Mouse (Mus musculus) cerebellum, postnatal 14 days (tissue): ENCODE measurements at regions not wholly inside any gene's neighbourhood (a gene's known extent, or its start where the extent isn't known, plus 50 kb on each side); places are given as distances from the start of the nearest gene placed in this dataset.
A peak's percentile ranks its signal among the peaks of the same experiment; 100 is the strongest.

Experiments
- DNase-seq, 2 experiments: peaks; one replicate each; pipeline ENCODE4 v3.0.0; 2021; ENCODE audit warnings: mixed read lengths in 2 of 2

GRCm38 (mm10) chr2:85280580-85280979 is 58.5 kb downstream of the Olfr987 start:
- no peak for DNase-seq

- DNase-seq: no peak
These were observed 61.0 kb downstream of the Olfr987 start for GRCm38 (mm10) chr2:85278128-85278527.

DNA sequence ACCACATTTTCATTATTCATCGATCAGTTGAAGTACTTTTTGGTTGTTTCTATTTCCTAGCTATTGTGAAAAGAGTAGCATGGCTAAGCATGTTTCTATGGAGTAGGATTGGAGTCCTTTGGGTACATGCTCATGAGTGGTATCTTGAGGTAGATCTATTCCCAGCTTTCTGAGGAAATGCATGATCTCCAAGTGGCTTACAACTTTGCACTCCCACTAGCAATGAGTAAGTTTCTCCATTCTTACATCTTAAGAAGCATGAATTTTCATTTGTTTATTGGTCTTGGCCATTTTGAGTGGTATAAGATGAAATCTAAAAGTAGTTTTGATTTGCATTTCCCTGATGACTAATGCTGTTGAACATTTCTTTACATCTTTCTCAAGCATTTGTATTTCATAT is 61.7 kb downstream of the Olfr987 start:
- no peak for DNase-seq

GRCm38 (mm10) chr2:85266813-85267212 is 69.8 kb upstream of the Lrrc55 start:
- peak; percentile 29 to 47 for DNase-seq

- DNase-seq: no peak
These were observed 68.7 kb upstream of the Lrrc55 start for GRCm38 (mm10) chr2:85265667-85266066.

DNA sequence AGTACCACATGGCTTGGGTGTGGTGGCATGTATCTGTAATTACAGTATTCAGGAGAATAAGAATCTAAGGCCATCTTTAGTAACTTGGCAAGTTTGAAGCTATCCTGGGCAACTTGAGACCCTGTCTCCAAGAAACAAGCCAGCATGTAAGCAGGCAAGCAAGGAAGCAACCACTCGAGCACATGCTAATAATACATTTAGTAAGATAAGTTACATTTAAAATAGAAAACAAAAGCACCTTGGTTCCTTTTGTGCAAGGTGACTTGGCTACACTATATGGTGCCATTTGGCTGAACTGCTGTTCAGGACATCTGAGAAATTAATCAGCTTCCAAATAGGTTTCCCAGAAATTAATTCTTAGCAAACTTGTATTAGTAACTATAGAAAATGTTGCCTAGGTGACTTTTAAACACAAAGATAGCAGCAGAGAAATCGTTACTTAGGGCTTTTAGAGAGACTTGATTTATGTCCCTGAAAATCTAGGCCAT is 68.1 kb upstream of the Lrrc55 start:
- no peak for DNase-seq

GRCm38 (mm10) chr2:85257356-85257755 is 60.4 kb upstream of the Lrrc55 start:
- DNase-seq: no peak

GRCm38 (mm10) chr2:85255610-85256009 is 58.6 kb upstream of the Lrrc55 start:
- DNase-seq: no peak

DNA sequence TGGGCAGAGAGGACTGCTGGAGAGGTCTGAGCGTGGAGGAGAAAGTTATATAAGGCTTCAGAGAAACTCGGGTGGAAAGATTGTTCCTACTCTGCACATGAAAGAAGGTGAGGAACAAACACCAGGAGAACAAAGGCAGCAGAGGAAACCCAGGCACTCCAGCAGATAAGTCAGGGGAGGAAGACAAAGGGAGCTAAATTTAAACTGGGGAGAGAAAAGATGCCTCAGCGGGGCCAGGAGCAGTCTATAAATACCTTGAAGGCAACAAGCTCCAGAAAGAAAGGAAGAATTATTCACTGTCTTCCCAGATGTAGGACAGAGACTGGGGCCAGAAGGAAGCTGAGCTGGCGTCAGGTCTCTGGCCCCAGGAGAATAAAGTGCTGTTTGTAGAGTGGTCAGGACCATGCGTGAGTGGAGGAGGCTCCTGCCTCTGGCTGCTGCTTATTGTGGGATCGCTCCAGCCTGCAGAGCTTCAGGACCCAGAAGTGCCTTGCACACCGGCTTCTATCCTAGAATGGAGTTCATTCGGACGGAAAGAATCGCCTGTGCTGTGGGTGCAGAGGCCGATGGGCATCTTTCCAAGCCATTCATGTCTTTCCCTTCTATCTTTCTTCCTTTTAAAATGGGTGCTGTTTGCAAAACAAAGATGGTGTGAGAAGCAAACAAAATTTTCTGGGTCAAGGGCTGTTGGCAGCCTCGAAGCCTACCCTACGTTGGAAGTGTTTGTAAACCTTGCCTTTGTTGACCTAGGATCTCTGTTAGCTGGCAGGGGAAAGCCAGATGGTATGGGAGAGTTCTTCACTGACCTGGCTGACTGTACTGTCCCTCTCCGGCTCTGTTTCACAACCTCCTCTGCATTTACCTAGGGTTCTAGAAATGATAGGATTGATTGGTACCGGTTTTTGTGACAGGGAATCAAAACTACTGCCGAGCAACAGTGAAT is 55.6 kb upstream of the Lrrc55 start:
- no peak for DNase-seq

DNA sequence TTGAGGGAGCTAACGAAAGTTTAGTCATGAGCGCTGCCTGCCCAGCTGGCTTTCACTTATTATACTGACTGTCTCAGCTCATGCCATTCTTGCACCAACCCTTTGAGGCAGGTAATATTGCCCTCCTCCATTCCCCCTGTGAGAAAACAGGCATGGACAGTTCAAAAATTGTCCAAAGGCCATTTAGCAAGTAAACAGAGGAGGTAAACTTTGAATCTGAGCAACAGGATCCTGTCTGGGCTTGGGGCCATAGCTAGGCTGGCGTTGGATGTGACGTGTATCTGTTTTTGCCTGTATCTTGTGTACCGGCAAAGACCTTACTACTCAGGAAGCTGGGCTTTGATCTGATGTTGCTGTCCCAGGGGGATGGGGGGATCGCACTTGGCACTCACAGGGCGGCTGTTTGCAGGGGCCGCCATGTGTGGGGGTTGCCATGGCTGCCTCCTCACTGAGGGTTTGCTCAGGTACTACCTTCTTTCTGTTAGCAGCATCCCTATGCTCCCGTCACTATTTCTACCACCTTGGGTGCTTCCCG is 53.1 kb upstream of the Lrrc55 start:
- DNase-seq: no peak
